Mouse (Mus musculus) lung, adult 2 months (tissue): ENCODE data around the gene Gja1.

Experiments
- CTCF ChIP-seq: fragments of 200-500 bp; IDR thresholded peaks from 2 replicates; pipeline ENCODE4 v1.5.1; 2011; ENCODE audit warnings: mild to moderate bottlenecking, low read length, control low read depth; ENCODE audit not compliant: insufficient read depth
- POLR2A ChIP-seq: fragments of 200-500 bp; IDR thresholded peaks from 2 replicates; pipeline ENCODE4 v1.6.1; 2011; ENCODE audit warnings: low read depth, mild to moderate bottlenecking, control low read depth, low read length, borderline replicate concordance; ENCODE audit errors: extremely low read depth

DNA sequence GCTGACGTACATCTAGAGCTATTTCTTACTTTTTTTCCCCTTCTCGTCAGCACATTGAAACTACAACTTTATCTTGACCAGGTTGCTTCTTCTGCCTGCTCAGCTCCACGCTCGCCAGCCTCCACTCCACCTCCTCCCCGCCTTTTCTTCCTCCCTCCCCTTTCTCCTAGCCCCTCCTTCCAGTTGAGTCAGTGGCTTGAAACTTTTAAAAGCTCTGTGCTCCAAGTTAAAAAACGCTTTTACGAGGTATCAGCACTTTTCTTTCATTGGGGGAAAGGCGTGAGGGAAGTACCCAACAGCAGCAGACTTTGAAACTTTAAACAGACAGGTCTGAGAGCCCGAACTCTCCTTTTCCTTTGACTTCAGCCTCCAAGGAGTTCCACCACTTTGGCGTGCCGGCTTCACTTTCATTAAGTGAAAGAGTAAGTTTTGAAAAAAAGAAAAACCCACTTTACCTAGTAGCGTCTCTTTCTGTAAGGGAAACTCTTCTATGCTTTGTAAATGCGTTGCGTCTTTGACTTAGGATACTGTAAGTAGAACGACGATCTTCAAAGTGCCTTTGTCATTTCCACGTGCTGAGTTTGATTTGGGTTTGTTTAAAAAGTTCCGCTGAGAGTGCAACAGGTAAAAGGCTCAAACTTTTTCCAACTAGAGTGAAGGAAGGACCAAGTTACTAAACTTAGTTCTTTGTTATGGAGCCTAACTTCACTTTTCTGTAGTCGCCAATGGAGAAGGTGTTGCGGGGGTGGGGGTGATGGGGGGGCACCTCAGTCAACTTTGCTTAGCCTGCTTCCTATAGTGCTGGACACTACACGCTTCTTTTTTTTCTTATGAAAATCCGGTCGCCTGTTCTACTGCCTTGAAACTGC, at the start of gene Gja1:
- TF ChIP-seq POLR2A (no peak), CTCF (no peak)
